Mouse (Mus musculus) hindbrain, embryonic 10.5 days (tissue): ENCODE measurements around the gene Psmd9. TPM values are rescaled to one million over a fixed set of nuclear protein-coding genes. Genes with fewer than 3 reads are reported as not detected.

ENCODE experiments used
- DNase-seq: peaks from one replicate; pipeline ENCODE4 v3.0.0-alpha.2; 2017; ENCODE audit warnings: low spot score
- H3K27ac ChIP-seq: fragments of 300-500 bp; sonication (generic); 2 replicates; pipeline ENCODE4 v1.5.1; 2016; ENCODE audit warnings: mild to moderate bottlenecking, moderate library complexity
- H3K27me3 ChIP-seq: fragments of 300-500 bp; sonication (generic); 2 replicates; pipeline ENCODE4 v1.6.1; 2016; ENCODE audit warnings: mild to moderate bottlenecking; ENCODE audit not compliant: poor library complexity, insufficient read depth, severe bottlenecking
- H3K36me3 ChIP-seq: fragments of 300-500 bp; sonication (generic); 2 replicates; pipeline ENCODE4 v1.6.1; 2016; ENCODE audit warnings: mild to moderate bottlenecking, moderate library complexity
- H3K4me1 ChIP-seq: fragments of 300-500 bp; sonication (generic); replicated peaks from 2 replicates; pipeline ENCODE4 v1.6.1; 2016; ENCODE audit warnings: mild to moderate bottlenecking
- H3K4me3 ChIP-seq: fragments of 300-500 bp; sonication (generic); 2 replicates; pipeline ENCODE4 v1.5.1; 2016; ENCODE audit warnings: mild to moderate bottlenecking, moderate library complexity
- H3K9me3 ChIP-seq: fragments of 300-500 bp; sonication (generic); 2 replicates; pipeline ENCODE4 v1.6.1; 2016; ENCODE audit warnings: mild to moderate bottlenecking, moderate library complexity
- WGBS: fragments of 180-500 bp; shearing (Covaris S2); methylation state at CpG from one replicate; pipeline ENCODE4 v1.1.7; 2016; 5-methylcytosine and 5-hydroxymethylcytosine counted together
- polyA plus RNA-seq: library from polyadenylated mRNA; unstranded; fragments of >200 nt; fragmentation: Nextera tagmentation; extraction: Ambion mirVana; gene quantifications from 2 replicates; pipeline ENCODE4 v1.2.1, GENCODE M21; 2016

The Psmd9 gene
- 77.7 and 86.3 TPM in 2 replicates for polyA plus RNA-seq

DNA sequence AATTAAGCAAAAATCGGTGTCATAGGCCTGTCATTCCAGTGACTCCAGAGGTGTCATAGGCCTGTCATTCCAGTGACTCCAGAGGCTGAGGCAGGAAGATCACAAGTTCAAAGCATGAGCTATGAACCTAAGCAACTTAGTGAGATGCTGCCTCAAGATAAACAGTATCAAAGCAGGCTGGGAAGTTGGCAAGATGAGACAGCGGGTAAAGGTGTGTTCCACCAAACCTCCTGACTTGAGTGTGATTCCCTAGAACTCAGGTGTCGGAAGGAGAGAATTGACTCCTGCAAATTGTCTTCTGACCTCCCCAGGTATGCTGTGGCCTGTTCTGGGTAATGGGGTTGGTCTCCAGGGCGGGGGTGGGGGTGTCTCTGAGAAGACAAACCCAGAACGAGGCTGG, at the start of gene Psmd9:
Psmd9 (plus strand) TSS at position 130 of the 400 bp plus-strand sequence.
- WGBS: 88% methylated on average over 5 of the region's 5 CpGs

DNA sequence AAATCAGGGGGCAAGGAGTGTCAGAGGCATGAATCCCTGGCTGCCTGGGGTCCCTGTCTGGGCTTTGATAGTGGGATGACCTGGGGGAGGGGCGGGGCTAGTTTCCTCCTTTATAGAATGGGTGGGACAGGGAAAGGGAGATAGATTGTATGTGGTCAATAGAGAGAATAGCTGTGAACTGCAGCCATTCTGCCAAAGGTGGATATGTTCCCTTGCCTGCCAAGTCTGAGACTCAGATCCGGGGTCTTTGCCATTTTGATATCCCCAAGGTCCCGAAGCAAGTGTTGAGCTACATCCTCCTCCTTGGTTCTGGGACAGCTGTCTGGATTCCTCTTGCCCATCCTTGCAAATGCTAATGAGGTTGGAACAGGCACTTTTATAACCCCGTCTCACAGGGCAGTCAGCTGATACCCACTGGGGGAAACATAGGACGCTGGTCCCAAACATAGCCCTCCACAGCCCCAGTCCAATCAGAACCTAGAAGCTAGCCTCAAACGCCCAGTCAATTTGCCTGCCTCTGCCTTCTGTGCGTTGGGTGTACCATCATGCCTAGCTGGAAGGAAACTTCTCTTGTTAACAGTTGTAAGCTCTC, 48.5 kb upstream of the Psmd9 start:
- H3K9me3 ChIP-seq: peaks cover 5% of the 10 kb centered on the region; the same call in 1 of the 2 replicates
- no peak overlapping the region for H3K27ac ChIP-seq
- peaks cover 45% of the 10 kb centered on the region for H3K36me3 ChIP-seq
- DNase-seq: no peak
- peaks cover 23% of the 10 kb centered on the region for H3K4me1 ChIP-seq
- no peaks in the 10 kb centered on the region for H3K27me3 ChIP-seq
- WGBS: 67% methylated on average over 7 of the region's 7 CpGs
- no peak overlapping the region for H3K4me3 ChIP-seq

More for the DNA sequence above, at the start of gene Psmd9:
- Histone ChIP-seq H3K36me3 (peaks cover 22% of the 10 kb centered on the region), H3K4me3 (no peak within 1 kb of the TSS), H3K27ac (no peak within 1 kb of the TSS), H3K27me3 (no peaks in the 10 kb centered on the region), H3K4me1 (peaks cover 18% of the 10 kb centered on the region), H3K9me3 (no peaks in the 10 kb centered on the region)
- DNase-seq: no peak

DNA sequence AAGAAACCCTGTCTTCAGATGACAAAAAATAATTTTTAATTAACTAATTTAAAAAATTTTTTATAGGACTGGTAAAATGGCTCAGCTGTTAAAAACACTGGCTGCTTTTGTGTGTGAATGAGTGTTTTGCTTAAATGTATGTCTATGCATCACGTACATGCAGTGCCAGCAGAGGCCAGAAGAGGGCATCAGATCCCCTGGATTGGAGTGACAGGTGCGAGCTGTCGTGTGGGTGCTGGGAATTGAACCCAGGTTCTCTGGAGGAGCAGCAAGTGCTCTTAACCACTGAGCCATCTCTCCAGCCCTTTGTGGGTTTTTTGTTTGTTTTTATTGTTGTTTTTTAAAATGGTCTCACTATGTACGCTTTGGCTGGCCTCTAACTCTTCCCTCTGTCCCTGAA, 47.0 kb upstream of the Psmd9 start:
- peaks cover 55% of the 10 kb centered on the region for H3K36me3 ChIP-seq
- peaks cover 14% of the 10 kb centered on the region for H3K4me1 ChIP-seq
- H3K27ac ChIP-seq: no peak overlapping the region
- no peaks in the 10 kb centered on the region for H3K27me3 ChIP-seq
- H3K9me3 ChIP-seq: peaks cover 5% of the 10 kb centered on the region; the same call in 1 of the 2 replicates
- DNase-seq: no peak
- no peak overlapping the region for H3K4me3 ChIP-seq
- 87% methylated on average over 4 of the region's 4 CpGs for whole genome bisulfite sequencing

DNA sequence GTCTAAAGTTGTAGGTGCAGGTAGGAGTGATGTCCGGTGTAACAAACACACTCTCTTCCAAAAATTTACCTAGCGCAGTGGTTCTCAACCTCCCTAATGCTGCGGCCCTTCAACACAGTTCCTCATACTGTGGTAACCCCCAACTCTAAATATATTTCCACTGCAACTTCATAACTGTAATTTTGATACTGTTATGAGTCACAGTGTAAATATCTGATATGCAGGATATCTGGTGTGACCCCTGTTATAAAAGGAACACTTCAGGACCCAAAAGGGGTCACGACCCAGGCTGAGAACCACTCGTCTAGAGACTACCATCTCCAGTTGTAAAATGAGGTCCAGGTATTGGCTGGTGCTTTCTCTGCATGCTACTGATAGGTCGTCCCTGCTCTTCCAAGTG, 44.1 kb upstream of the Psmd9 start:
- DNase-seq: no peak
- WGBS: 86% methylated on average over 6 of the region's 6 CpGs
- peaks cover 5% of the 10 kb centered on the region; the same call in 1 of the 2 replicates for H3K9me3 ChIP-seq
- H3K4me3 ChIP-seq: no peak overlapping the region
- no peaks in the 10 kb centered on the region for H3K27me3 ChIP-seq
- H3K36me3 ChIP-seq: peaks cover 69% of the 10 kb centered on the region
- peaks cover 18% of the 10 kb centered on the region for H3K4me1 ChIP-seq
- H3K27ac ChIP-seq: no peak overlapping the region

DNA sequence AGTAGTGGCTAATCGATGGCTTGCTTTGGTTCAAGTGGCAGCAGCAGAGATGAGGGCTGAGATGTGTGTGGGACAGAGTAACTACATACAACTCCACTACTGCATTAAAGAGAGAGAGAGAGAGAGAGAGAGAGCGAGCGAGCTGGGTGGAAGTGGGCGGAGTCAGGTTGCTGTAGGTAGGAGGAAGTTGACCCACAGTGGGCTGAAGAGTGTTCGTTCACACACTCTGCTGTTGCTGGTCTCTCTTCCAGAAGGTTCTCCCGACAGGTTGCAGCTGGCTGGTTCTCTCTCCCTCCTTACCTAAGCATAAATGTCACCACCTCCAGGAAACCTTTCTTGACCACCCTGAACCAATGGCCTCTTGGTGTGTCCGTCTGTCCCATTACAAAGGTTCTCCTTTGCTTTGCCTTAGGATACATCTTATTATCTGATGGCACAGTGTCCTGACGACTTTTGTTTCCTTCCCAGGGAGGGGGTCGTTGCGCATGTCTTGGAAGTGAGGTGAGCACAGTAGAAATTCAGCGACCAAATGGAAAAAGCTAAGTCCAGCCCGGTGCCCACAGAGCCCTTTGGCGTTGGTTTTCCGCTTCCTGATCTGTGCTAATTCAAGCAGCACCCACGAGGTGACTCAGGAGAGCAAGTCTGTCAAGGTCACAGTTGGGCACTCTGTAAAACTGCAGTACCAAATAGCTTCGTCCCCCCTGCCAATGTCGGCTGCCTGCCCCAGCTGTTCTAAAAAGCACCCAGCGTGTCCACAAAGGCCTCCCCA, 43.4 kb upstream of the Psmd9 start:
- Histone ChIP-seq H3K4me3 (no peak overlapping the region), H3K4me1 (peaks cover 11% of the 10 kb centered on the region), H3K27ac (no peak overlapping the region), H3K9me3 (peaks cover 5% of the 10 kb centered on the region; the same call in 1 of the 2 replicates), H3K27me3 (peaks cover 4% of the 10 kb centered on the region; the same call in 1 of the 2 replicates), H3K36me3 (peaks cover 75% of the 10 kb centered on the region)
- no peak for DNase-seq
- 89% methylated on average over 18 of the region's 18 CpGs for WGBS

DNA sequence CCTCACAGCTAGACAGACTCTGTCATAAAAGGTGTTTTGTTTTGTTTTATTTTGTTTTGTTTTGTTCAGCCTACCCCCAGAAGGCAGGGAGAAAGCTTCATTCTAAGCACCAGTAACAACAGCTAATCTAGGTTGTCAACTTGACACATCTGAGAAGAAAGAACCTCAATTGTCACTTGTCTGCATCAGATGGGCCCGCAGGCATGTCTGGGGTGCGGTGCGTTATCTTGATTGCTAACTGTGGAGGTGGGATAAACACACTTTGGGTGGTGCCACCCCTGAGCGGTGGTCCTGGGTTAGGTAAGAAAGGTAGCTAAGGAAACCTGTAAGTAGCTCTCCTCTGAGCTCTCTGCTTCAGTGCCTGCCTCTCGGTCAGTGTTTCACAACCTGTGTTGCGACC, 42.2 kb upstream of the Psmd9 start:
- Histone ChIP-seq H3K27ac (no peak overlapping the region), H3K4me1 (peaks cover 15% of the 10 kb centered on the region), H3K9me3 (peaks cover 5% of the 10 kb centered on the region; the same call in 1 of the 2 replicates), H3K4me3 (no peak overlapping the region), H3K36me3 (peaks cover 83% of the 10 kb centered on the region), H3K27me3 (peaks cover 13% of the 10 kb centered on the region)
- 76% methylated on average over 6 of the region's 6 CpGs for WGBS
- no peak for DNase-seq

DNA sequence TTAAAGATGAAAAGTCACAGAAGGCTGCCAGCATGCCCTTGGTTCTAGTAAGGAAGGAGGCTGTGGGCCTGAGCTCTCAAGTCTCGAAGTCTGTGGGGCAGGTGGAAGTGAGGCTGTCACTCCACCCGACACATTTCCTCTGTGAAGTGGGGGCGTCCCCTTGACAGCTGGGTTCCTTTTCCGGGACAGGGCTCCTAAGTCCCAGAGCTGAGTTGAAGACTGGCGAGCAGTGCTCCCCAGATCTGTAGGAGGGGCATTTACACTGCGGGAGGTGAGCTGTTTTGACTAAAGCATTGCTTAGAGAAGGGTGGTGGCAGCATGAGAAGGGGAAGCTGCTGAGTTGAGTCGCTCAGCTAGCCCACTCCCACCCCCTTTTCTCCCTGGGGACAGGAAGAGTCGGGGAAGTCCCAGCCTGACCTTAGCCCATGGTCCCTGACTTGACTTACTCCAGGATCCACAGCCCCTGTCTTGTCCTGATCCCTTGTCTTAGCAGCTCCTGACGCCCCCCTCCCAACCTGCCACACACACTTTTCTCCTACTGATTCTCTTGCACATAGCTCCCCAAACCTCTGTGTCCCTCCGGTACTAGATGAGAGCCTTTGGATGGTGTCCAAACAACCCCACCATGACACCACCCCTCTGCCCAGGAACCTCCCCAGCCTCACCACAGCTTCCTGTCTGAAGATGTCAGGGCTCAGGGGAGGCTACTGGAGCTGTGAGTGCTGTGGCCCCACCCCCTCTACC, 40.6 kb upstream of the Psmd9 start:
- no peak for DNase-seq
- Histone ChIP-seq H3K36me3 (peaks cover 77% of the 10 kb centered on the region), H3K4me1 (peaks cover 30% of the 10 kb centered on the region), H3K27ac (no peak overlapping the region), H3K27me3 (peaks cover 13% of the 10 kb centered on the region), H3K9me3 (no peaks in the 10 kb centered on the region), H3K4me3 (no peak overlapping the region; the same call in 1 of the 2 replicates)
- 60% methylated on average over 10 of the region's 10 CpGs for WGBS

DNA sequence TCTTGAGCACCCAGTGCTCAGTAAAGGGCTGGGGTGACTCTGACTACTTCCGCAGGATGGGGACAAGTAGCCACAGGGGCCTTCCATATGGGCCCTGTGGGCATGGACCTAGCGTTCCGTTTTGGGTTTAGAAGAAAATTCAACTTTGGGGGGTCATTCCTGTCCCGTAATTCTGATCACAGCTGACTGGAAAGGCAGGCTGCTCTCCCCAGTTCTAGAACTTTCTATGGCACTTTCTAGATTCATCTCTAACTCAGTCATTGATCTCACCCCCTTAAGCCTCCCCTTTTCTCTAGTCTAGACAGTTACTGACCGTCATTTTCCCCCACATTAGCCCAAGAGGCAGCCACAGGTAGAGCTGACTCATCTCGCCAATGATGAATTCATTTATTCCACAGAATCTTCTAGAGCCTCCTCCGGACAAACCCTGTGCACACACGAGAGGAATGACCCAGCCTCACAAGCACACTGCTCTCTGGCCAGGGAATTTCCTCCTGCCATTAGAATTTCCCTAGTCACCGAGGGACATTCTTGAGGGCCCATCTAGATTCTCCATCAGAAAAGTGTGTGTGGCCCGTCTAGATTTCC, 39.9 kb upstream of the Psmd9 start:
- Histone ChIP-seq H3K27me3 (peaks cover 13% of the 10 kb centered on the region), H3K9me3 (no peaks in the 10 kb centered on the region), H3K27ac (no peak overlapping the region), H3K4me3 (no peak overlapping the region; the same call in 1 of the 2 replicates), H3K36me3 (peaks cover 78% of the 10 kb centered on the region), H3K4me1 (peaks cover 37% of the 10 kb centered on the region)
- no peak for DNase-seq
- 89% methylated on average over 10 of the region's 10 CpGs for WGBS

DNA sequence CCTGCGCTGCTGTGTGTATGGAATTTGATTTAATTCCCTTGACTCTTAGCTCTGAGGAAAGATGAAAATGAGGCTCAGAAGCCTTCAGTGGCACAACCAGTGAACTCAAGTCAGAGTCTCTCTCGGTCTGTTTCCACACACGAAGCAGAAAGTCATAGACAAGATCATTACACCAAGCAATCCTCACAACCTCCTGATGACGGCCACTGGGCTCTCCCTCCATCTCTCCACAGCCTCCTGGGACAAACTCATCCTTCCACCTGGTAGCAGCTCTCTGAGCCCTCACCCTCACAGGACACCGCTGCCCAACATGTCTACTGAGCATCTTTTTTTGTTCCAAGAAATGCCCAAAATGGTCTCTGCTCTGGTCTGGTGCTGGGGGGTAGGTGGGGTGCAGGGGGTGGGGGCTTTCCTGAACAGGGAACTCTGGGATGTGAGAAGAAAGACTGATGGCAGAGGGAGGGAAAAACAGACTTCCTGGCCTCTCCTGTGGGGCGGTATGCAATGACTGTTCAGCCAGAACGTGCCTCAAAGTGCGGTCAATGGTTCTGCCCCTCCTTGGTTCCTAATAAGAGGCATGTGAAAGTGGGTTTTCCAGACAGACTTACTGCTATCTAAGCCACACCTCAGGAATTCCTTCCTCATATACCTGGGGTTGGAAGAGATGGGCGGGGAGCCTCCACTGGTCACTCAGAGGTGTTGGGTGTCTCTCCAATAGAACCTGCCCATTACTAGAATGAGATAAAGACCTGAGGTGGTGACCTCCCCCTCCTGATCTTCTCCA, 39.0 kb upstream of the Psmd9 start:
- WGBS: 93% methylated on average over 9 of the region's 9 CpGs
- H3K4me1 ChIP-seq: peaks cover 46% of the 10 kb centered on the region
- H3K36me3 ChIP-seq: peaks cover 85% of the 10 kb centered on the region
- DNase-seq: no peak
- H3K9me3 ChIP-seq: no peaks in the 10 kb centered on the region
- no peak overlapping the region for H3K4me3 ChIP-seq
- no peak overlapping the region for H3K27ac ChIP-seq
- peaks cover 13% of the 10 kb centered on the region for H3K27me3 ChIP-seq

DNA sequence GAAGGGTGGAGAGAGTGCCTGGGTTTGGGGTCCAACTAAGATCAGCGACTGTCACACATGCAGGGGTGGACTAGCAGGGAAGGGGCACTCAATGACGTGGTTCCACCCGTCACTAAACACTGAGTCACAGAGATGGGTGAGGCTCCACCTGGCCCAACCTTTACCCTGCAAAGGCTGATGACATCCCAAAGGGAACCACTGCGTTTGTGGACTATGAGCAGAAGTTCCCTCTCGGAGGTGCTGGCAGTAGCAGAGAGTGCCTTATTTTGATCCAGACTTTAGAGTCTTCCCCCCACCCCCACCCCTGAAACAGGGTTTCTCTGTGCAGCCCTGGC, 38.4 kb upstream of the Psmd9 start:
- Histone ChIP-seq H3K27ac (no peak overlapping the region), H3K27me3 (peaks cover 13% of the 10 kb centered on the region), H3K4me3 (no peak overlapping the region), H3K4me1 (peaks cover 52% of the 10 kb centered on the region), H3K36me3 (peaks cover 85% of the 10 kb centered on the region), H3K9me3 (no peaks in the 10 kb centered on the region)
- WGBS: 89% methylated on average over 5 of the region's 5 CpGs
- no peak for DNase-seq

DNA sequence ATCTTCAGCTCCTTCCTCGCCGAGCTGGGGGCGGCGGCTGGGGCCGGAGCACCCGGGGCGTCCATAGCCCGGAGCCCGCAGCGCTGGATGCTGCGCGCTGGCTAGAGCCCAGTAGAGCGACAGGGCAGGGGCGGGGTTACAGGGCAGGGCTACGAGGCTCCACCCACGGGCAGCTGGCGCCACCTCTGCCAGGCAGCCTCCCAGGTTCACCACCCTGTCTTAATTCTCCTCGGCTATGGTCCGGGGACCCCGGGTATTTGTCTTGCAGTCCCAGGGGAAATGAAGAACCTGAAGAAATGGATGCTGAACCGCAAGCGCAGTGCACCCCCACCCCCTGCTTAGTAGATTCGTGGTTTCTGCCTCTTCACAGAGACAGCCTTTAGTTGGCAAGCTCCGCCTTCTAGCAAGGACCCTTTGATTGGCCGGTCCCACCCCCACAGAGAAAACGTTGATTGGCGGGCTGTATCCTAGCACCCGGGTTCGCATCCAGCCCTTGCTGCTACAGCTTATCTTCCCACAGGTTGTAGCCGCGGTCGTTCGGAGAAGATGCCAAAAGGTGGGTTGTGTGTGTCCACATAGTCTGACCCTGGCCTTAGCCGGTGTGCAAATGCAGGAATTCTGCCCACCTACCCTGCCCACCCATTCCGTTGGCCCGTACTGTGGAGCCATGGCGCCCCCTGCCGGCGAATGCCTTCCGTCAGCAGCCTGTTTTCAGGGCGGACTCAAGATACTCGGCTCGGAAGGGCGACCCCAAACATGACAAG, 36.7 kb upstream of the Psmd9 start, which contains the start of gene Rhof:
Rhof (minus strand) TSS at position 385 of the 764 bp plus-strand sequence.
- H3K4me1 ChIP-seq: peaks cover 69% of the 10 kb centered on the region
- H3K36me3 ChIP-seq: peaks cover 85% of the 10 kb centered on the region
- 2% methylated on average over 44 of the region's 44 CpGs for WGBS
- H3K4me3 ChIP-seq: peak within 1 kb of the TSS; percentile 92
- H3K27ac ChIP-seq: peak within 1 kb of the TSS; percentile 100
- H3K9me3 ChIP-seq: no peaks in the 10 kb centered on the region
- peak; percentile 81 for DNase-seq
- H3K27me3 ChIP-seq: peaks cover 13% of the 10 kb centered on the region
